Mouse (Mus musculus) ovary, adult 18-20 months (tissue): ENCODE measurements around the gene Adra2a.

Experiments
- DNase-seq: peaks from one replicate; pipeline ENCODE4 v3.0.0; 2022; ENCODE audit warnings: low spot score, mixed read lengths

The Adra2a gene

GRCm38 (mm10) chr19:54076362-54077349 lies 32.7 kb downstream of the Adra2a start:
- DNase-seq = no peak

GRCm38 (mm10) chr19:54081303-54081702 lies 37.4 kb downstream of the Adra2a start:
- no peak for DNase-seq

GRCm38 (mm10) chr19:54081716-54082165 lies 37.8 kb downstream of the Adra2a start:
- no peak for DNase-seq

- no peak for DNase-seq
These were observed 43.4 kb downstream of the Adra2a start for GRCm38 (mm10) chr19:54087319-54087718.

GRCm38 (mm10) chr19:54093599-54093998 lies 49.6 kb downstream of the Adra2a start:
- DNase-seq = no peak

GRCm38 (mm10) chr19:54095716-54096115 lies 51.8 kb downstream of the Adra2a start:
- DNase-seq = peak; percentile 4

GRCm38 (mm10) chr19:54098367-54098766 lies 54.4 kb downstream of the Adra2a start:
- DNase-seq = no peak
